Mouse (Mus musculus): Measurements from ENCODE around the gene Usp49.
A peak's percentile ranks its signal among the peaks of the same experiment; 100 is the strongest.
"Not testable (repeated sequence)": the region's sequence is repeated elsewhere in the genome, so short reads cannot be mapped to it uniquely, and the experiment has no call there.

The Usp49 gene

DNA sequence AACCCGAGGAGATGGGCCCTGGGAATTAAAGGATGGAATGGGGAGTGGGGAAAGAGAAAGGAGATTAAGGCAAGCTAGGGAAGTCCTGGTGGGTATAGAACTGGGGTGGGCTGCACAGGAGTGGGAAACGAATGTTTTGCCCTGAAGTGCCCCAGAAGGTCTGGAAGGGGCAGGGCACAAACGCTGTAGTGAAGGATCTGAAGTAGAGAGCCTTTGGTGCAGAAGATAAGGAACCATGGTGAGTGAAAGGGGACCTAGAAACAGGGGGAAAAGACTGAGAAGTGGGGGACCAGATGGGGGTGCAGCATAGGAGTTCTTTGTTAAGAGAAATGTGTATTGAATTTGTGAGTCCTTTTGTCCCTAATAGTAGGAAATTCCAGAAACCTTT lies at the start of gene Usp49:
TSS of gene Usp49 (plus strand) at position 13 of the 388 bp plus-strand sequence.
- DNase-seq (ENCODE audit: low read depth, low spot score): no peak

DNA sequence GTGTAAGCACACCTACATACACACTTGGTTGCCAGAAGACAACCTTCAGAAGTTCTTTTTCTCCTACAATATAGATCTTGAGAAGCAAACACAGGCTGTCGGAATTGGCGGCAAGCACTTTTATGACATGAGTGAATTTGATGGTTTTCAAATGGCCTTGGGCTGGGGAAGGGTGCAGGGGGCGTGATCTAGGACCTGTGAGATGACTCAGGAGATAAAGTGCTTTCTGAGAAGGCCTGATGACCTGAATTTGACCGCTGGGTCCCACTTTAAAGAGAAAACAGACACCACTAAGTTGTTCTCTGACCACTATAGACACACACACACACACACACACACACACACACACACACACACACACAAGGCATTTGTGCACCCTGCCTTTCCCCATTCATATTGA lies 49.5 kb upstream of the Usp49 start:
- DNase-seq (ENCODE audit: low read depth, low spot score): no peak

DNA sequence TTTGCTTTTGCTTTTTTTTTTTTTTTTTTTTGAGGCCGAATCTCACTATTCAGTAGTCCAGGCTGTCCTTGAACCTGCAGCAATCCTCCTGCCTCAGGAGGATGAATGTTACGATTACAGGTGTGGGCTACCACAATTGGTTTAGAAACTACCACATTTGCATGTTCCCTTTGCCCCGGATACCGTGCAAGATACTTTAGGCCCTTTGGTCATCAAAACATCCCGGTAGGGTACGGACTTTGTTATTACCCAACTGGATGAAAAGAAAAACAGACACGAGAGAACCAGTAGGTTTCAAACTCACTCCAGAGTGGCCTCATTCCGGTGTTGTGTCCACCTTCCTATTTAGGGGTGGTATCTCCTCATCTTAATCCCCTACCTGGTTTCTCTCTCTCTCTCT lies 42.0 kb upstream of the Usp49 start:
- no peak for DNase-seq (ENCODE audit: low read depth, low spot score)

DNA sequence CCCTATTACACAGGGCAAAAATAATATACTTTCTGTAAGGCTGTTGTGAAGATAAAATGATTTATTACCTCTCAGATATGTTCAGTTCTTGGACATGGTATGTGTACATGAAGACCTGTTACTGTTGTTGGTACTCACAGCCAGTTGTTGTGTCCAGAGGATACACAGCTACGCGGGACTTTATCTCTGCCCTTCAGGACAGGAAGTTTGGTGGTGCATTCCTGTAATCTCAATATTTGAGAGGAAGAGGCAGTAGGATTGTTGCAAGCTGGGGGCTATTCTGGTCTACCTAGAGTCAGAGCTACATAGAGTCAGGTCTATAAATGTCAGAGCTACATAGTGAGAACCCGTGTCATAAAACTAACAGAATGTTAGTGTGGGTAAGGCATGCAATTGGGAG lies 39.4 kb upstream of the Usp49 start:
- DNase-seq (ENCODE audit: low read depth, low spot score): no peak

DNA sequence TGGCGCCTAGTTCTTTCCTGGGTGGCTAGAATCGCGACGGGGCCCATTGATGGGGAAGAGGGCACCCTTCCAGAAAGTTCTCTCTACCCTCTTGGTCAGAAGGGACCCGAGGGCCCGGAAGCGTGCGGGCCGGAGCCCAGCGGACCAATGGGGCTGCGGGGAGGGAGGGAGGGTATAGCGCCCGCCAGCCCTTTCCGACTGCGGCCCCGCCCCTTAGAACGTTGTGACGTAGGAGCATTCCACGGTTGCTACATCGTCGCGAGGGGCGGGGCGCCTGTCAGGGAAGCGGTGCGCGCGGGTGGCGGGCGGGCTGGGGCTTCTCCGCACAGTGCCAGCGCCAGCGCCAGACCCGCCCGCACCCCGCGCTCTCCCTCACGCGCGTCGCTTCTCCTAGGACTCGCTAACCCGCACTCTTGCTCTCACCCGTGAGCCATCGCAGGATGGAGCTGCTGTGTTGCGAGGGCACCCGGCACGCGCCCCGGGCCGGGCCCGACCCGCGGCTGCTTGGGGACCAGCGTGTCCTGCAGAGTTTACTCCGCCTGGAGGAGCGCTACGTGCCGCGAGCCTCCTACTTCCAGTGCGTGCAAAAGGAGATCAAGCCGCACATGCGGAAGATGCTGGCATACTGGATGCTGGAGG lies 37.2 kb upstream of the Usp49 start:
- DNase-seq (ENCODE audit: low read depth, low spot score): peak; percentile 95

DNA sequence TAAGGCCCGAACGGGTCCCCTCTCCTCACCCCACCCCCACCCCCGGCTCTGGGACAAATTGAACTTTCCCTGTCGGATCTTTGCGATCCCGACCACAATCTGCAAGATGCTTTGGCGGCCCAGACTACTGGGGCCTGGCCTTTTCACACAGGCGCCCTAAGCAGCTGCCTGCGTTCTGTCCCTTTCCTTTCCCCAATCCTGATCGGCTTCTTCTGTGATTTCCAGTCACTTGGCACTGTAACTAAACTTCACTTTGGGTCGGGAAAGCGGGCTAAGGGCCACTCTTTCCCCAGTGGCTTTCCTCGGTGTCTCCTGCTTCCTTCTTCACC lies 36.7 kb upstream of the Usp49 start:
- no peak for DNase-seq (ENCODE audit: low read depth, low spot score)

DNA sequence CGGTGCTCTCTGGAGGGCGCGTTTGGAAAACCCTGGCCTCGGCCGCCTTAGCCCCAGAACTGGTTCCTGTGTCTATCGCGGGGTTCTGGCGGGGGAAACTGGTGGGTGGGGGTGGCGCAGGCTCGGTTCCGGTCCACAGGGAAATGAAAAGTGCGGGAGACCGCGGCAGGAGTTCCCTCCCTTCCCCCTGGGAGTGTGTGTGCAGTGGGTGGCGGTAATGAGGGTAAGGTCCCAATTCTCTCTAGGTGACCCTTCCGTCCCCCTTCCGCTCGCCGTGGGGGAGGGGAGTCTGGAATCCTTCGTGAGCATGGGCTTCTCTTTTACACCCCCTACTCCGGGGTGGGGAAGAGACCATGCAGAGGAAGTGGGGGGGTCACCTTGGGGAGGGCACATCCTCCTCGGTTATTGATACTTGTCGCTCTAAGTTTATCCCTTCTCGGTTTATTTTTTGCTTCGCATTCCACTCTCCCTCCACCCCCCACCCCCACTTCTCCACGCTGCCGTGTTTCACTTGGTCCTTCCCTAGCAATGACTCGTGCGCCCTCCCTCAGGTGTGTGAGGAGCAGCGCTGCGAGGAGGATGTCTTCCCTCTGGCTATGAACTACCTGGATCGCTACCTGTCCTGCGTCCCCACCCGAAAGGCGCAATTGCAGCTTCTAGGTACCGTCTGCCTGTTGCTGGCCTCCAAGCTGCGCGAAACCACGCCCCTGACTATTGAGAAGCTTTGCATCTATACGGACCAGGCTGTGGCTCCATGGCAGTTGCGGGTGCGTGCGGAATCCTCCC lies 36.1 kb upstream of the Usp49 start:
- DNase-seq (ENCODE audit: low read depth, low spot score): no peak

DNA sequence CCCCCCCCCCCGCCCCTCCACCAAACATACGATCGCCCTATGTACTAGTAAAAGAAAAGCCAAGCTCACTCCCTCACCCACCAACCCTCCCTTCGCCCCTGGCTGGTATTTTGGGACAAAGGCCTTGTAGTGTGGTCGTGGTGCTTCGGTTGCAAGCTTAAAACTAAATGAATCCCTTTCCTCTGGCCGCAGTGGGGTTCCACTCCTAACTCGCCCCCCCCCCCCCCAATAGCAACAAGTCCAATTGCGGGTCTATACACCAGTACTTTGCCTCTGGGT lies 35.6 kb upstream of the Usp49 start:
- DNase-seq (ENCODE audit: low read depth, low spot score): no peak

DNA sequence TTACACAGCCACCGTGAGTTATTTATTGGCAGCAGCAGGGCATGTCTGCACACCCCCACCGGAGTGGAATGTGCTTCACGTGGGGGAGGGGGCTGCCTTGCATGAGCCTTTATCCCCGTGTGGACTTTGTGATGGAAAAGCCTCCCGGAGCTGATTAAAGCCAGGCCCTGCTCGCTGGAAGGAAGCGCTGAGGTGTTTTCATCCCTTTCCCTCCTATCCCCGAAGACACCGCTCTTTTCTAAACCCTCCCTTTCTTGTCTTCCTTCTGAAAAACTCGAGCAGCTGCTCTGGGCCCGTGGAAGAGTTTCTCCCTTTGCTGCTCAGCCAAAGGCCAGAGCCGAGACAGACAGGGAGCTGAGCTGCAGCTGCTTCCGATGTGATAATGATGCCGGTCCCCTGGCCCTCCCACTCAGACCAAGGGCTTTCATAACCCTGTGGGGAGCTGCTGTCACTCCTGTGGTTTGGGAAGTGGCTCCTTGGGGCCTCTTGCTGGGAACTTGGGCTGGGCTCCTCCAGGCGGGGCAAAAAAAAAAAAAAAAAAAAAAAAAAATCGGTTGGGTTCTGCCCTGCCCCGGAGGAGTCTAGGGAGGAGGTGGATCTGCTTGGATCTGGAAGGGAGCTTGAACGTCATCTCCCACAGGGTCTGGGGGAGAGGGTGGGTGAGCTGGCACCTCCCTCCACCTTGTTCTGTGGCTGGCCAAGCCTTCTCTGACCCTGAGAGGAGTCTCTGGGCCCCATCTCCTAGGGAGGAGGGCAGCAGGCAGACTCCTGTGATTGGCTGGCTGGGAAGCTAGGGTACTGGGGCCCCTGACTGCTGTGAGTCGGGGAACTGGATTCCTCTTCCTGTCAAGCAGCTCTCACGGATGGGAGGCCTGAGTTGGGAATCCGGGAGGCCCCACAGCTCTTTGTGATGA lies 35.0 kb upstream of the Usp49 start:
- peak; percentile 62 for DNase-seq (ENCODE audit: low read depth, low spot score)

DNA sequence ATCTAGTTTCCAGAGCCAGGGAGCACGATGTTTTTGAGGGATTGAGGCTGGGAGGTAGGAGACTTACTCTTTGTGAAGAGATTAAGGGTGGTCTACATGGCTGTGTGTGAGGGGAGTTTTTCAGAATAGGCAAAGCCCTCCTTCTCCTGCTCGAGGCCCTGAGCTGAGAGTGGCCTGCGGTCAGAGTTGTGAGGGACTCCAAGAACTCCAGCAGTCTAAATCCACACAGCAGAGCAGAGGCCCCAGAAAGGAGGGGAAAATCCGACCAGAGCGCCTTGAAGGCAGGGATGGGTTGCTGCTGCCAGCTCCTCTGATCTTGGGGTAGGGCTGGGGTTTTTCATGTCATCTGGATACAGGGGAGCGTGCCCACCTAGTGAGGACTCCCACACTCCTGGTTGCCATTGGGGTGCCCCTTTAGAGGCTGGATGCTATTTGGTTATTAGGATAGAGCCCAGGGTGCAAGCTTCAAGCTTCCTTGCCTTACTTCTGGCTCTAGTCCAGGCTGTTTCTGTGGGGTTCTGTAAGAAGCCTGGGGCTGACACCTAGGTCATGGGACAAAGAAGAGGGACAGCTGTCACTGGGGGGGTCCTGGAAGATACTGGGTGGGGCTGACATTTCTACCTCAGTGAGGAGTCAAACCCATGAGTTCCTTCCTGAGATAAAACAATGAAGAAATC lies 34.2 kb upstream of the Usp49 start:
- DNase-seq (ENCODE audit: low read depth, low spot score): no peak

DNA sequence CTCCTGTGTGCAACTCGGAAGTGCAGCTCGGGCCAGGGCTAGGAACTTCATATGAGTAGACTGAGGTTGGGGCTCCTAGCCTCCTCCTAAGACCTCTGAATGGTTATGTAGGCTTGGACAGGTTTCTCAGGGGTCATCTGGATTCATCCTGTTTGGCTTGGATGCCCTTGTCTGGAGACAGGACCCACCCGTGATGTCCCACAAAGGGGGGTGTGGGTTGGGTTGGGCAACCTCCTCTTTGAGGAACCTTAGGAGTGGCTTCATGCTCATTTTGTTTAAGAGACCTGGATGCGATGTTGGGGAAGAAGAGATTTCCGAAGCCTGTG lies 33.7 kb upstream of the Usp49 start:
- DNase-seq (ENCODE audit: low read depth, low spot score): no peak

DNA sequence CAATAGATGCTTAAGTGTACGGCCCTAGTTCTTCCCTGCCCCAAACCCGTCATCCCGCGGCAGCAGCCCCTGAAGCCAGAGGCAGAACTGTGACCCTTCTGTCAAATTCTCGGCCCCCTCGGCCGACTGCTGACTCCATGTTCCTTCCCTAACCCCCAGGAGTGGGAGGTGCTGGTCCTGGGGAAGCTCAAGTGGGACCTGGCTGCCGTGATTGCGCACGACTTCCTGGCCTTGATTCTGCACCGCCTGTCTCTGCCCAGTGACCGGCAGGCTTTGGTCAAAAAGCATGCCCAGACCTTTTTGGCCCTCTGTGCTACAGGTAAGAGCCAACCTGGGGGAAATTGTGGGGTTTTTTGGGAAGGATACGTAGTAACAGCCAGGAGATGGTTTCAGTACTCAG lies 33.2 kb upstream of the Usp49 start:
- no peak for DNase-seq (ENCODE audit: low read depth, low spot score)

DNA sequence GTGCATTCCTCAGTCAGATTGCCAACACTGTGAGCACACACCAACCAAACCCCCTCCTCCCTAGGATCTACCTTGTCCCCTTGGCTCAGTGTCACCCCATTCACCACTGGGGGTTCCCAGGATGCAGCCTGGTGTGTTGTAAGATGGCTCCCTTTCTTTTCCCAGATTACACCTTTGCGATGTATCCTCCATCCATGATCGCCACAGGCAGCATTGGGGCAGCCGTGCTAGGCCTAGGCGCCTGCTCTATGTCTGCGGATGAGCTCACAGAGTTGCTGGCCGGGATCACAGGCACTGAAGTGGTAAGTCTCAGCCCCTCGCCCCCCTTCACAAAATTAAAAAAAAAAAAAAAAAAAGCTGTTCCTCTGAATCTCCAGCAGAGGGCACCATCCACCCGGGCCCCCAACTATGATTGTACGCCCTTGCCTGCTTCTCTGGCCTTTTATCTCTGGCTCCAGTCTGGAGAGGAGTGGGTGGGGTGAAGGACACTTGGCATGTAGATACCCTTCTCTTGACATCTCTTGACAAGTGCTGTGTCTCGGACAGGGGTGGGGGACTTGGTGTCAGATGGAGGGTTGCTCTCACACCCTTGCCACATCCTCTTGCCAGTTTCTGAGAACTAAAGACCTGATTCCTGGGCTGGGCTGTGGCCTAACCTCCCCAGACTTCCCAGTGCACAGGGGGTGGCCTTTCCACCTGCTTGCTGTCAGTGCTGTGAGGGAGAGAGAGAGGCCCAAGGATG lies 32.5 kb upstream of the Usp49 start:
- DNase-seq (ENCODE audit: low read depth, low spot score): no peak

DNA sequence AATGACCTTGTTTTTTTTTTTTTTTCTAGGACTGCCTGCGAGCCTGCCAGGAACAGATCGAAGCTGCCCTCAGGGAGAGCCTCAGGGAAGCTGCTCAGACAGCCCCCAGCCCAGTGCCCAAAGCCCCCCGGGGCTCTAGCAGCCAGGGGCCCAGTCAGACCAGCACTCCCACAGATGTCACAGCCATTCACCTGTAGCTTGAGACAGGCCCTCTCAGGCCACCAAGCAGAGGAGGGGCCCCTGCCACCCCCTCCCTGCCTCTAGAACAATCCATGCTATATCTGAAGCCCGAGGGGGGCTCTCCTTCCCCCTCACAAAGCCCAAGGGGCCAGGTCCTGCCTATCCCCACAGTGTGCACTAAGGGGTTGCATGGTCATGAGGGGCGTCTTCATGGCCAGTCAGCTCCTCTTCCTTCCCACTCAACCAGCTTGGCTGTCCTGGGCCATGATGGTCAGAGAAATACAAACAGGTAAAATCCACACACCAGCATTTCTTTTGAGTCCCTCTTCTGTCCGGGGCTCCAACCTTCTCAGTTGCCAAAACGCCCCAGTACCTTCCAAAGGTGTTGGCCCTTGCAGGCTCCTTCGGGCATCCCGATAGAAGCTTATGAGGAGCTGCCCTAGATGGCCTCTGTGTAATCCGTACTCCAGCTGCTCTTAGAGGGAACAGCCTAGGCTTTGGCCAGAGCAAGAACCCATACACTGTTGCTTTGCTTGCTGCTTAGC lies 31.7 kb upstream of the Usp49 start:
- not testable (repeated sequence) for DNase-seq (ENCODE audit: low read depth, low spot score)

DNA sequence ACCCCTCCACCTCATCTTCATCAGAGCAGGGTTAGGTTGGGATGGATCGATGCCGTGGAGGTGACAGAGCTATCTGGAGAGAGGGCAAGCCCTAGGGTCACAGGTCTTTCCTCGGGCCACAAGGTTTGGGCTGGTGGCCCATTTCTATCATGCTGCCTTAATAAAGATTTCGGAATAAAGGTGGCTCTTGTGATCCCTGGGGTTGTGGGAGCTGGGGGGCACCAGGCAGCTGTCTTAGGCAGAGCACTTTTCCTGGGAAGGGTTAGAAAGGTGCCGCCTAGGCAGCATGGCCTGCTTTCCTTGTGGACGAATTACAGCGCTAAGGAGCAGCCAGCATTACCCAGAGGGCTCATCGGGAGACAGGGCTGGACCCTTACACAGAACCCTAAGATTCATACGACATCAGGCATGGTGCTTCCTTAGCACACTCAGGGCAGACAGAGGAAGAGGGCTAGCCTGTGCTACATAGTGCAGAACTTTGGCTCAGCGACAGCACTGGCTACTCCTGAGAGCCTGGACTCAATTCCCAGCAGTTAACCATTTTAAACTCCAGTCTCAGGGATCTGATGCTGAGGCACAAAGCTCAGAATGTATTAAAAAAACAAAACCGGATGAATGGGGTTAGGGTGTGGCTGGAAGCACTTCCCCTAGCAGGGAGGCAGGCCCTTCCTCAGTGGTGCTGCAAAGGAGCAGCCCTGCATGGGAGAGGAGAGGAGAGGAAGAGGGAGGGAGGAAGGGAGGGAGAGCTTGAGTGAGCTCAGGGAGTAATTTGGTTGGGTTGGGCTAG lies 30.8 kb upstream of the Usp49 start:
- no peak for DNase-seq (ENCODE audit: low read depth, low spot score)

DNA sequence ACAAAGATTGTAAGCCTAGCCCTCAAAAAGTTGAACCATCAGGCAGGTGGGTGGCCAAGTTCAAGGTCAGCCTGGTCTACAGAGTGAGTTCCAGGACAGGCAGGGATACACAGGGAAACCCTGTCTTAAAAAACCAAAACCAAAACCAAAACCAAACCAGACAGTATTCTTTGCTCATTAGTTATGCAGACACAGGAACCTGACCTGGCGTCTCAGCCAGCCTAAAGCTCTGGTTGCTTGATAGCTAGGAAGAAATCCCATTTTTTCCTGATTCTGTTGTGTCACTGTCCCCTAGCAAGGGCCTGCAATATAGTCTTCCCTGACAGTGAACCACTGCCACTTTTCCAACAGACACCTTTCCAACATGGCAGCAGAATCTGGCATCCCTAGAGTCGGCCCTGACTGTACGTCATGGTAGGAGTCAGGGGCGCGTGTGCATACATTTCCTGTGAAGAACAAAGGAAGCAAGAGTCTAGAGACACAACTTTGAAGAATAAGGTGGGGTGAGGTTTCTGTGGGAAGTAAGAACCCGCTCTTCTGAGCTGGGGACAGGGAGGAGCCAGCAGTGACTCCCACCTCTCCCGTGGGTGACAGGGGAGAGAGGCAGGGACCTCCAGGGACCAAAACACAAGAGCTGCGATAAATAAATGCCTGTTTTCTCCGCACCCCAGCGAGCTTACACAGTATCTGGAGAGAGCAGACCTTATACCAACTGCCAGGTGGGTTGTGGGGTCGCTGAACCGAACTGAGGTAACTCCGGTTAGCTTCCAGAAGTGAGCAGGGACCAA lies 29.7 kb upstream of the Usp49 start:
- no peak for DNase-seq (ENCODE audit: low read depth, low spot score)

DNA sequence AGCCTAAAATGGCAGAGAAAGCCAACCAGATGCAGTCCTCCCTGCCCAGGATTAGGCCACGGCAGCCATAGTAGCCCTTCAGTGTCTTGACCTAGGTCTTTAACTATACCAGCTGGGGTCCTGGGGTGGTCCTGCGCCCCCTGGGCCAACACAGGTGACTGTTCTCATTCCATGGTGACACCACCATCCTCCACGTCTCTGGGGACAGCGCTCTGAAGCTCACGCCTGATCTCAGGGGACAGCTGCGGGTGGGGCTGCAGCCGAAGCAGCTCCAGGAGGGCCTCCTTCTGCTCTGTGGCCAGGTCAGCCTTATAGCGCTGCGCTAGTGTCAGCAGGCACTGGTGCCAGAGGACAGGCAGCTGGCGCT lies 29.1 kb upstream of the Usp49 start:
- DNase-seq (ENCODE audit: low read depth, low spot score): no peak

DNA sequence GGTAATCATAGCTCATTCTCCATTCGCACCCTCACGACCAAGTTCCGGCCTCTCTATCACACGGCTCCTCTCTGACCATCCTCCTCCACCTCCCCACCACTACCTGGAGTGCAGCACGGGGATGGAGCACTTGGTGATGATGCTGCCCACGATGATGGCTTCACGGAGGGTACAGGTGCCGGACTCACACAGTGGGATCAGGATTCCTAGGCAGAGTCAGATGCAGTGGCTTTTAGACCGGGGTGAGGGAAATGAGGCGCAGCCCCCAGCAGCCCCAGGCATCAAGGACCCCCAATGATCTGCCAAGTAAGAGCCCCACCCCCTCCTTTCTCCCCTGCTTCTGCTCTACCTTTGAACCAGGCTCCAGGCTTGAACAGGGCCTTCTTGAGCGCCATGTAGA lies 28.2 kb upstream of the Usp49 start:
- no peak for DNase-seq (ENCODE audit: low read depth, low spot score)

DNA sequence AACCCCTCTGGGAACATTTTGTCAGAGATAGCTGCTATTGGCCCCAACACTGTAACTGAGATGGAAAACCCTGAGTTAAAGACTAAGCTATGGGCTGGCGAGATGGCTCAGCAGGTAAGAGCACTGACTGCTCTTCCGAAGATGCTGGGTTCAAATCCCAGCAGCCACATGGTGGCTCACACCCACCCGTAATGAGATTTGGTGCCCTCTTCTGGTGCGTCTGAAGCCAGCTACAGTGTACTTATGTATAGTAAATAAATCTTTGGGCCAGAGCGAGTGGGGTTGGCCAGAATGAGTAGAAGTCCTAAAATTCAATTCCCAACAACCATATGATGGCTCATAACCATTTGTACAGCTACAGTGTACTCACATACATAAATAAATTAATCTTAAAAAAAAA lies 24.3 kb upstream of the Usp49 start:
- DNase-seq (ENCODE audit: low read depth, low spot score): no peak

DNA sequence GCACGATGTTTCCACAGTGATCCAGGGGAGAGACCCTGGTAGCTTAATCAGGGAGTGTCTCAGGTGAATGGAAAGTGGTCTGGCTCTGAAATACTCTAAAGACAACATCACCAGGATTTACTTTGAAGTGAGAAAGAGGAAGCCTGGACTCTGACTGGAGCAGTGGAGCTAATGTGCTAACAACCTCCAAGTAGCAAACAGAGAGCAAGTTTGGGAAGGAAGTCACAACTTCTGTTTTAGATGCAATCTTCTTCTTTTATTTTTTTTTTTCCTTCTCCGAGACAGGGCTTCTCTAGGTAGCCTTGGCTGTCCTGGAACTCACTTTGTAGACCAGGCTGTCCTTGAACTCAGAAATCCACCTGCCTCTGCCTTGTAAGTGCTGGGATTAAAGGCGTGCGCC lies 21.3 kb upstream of the Usp49 start:
- no peak for DNase-seq (ENCODE audit: low read depth, low spot score)

Measured in embryo, embryonic 11.5 days (tissue).